Mouse (Mus musculus) embryo, embryonic 9.5 days (tissue): ENCODE data around the gene Atf1.
"Not testable (repeated sequence)": the region's sequence is repeated elsewhere in the genome, so short reads cannot be mapped to it uniquely, and the experiment has no call there.

Source experiments
- DNase-seq: peaks from one replicate; pipeline ENCODE4 v3.0.0-alpha.2; 2017; ENCODE audit errors: extremely low spot score

Gene Atf1

GRCm38 (mm10) chr15:100258646-100259425, 31.2 kb downstream of the Atf1 start:
- DNase-seq: no peak

- not testable (repeated sequence) for DNase-seq
These were observed 32.7 kb downstream of the Atf1 start for GRCm38 (mm10) chr15:100260351-100260750.

- DNase-seq: peak; percentile 11
These were observed 35.8 kb downstream of the Atf1 start for GRCm38 (mm10) chr15:100263246-100263905.

- no peak for DNase-seq
These were observed 38.1 kb downstream of the Atf1 start for GRCm38 (mm10) chr15:100265586-100266325.

GRCm38 (mm10) chr15:100268916-100269315, 41.3 kb downstream of the Atf1 start:
- DNase-seq: no peak

GRCm38 (mm10) chr15:100269776-100270175, 42.2 kb downstream of the Atf1 start:
- no peak for DNase-seq

GRCm38 (mm10) chr15:100270609-100271008, 43.0 kb downstream of the Atf1 start:
- DNase-seq: not testable (repeated sequence)

- no peak for DNase-seq
These were observed 43.8 kb downstream of the Atf1 start for GRCm38 (mm10) chr15:100271411-100271810.

- not testable (repeated sequence) for DNase-seq
These were observed 46.2 kb downstream of the Atf1 start for GRCm38 (mm10) chr15:100273791-100274308.

GRCm38 (mm10) chr15:100274790-100275559, 47.4 kb downstream of the Atf1 start:
- DNase-seq: no peak

- DNase-seq: no peak
These were observed 48.8 kb downstream of the Atf1 start for GRCm38 (mm10) chr15:100276403-100276802.

GRCm38 (mm10) chr15:100277586-100277985, 50.0 kb downstream of the Atf1 start:
- no peak for DNase-seq

- DNase-seq: no peak
These were observed 53.0 kb downstream of the Atf1 start, which contains the start of gene Tmprss12 for GRCm38 (mm10) chr15:100280626-100281025. Gene Tmprss12, plus strand, starts transcription at chr15:100280837.

GRCm38 (mm10) chr15:100288980-100289379, 61.4 kb downstream of the Atf1 start:
- DNase-seq: no peak

- no peak for DNase-seq
These were observed 63.2 kb downstream of the Atf1 start for GRCm38 (mm10) chr15:100290858-100291257.

- no peak for DNase-seq
These were observed 64.7 kb downstream of the Atf1 start for GRCm38 (mm10) chr15:100292326-100292725.

GRCm38 (mm10) chr15:100297856-100298255, 70.2 kb downstream of the Atf1 start:
- no peak for DNase-seq

GRCm38 (mm10) chr15:100300499-100300898, 72.9 kb downstream of the Atf1 start:
- DNase-seq: no peak

GRCm38 (mm10) chr15:100301556-100301955, 73.9 kb downstream of the Atf1 start:
- DNase-seq: no peak

GRCm38 (mm10) chr15:100303428-100304018, 75.9 kb downstream of the Atf1 start:
- DNase-seq: no peak
